Mouse (Mus musculus): Measurements from ENCODE around the gene Mmp10. TPM values are rescaled to one million over a fixed set of nuclear protein-coding genes. Genes with fewer than 3 reads are reported as not detected.

Gene Mmp10
- total and polyA plus RNA-seq, 3 experiments = not detected

GRCm38 (mm10) chr9:7470262-7470661, 31.9 kb upstream of the Mmp10 start:
- Histone ChIP-seq H3K9me3 (replicated peaks; ENCODE audit: insufficient read depth, low read length) (no peaks in the 10 kb centered on the region), H3K36me3 (ENCODE audit: control insufficient read depth in 1 of 2, insufficient read depth in 2 of 2, low read length in 2 of 2) (no peaks in the 10 kb centered on the region), H3K27me3 (ENCODE audit: control insufficient read depth in 1 of 2, insufficient read depth in 2 of 2, low read length in 2 of 2) (peaks cover 0 to 2% of the 10 kb centered on the region in 2 experiments; a peak in 1 of 4 replicates), H3K4me1 (ENCODE audit: control insufficient read depth in 1 of 2, insufficient read depth in 2 of 2, low read length in 2 of 2) (no peaks in the 10 kb centered on the region), H3K4me3 (ENCODE audit: control insufficient read depth in 1 of 2, insufficient read depth in 1 of 2, low read depth in 2 of 2, low read length in 2 of 2) (no peak overlapping the region), H3K27ac (ENCODE audit: control insufficient read depth, low read depth, low read length) (no peak overlapping the region), H3K79me2 (ENCODE audit: control insufficient read depth, insufficient read depth, low read length, poor library complexity) (no peaks in the 10 kb centered on the region), H3K9ac (ENCODE audit: control insufficient read depth, low read depth, low read length, poor library complexity, severe bottlenecking) (no peak overlapping the region)
- TF ChIP-seq USF2 (IDR thresholded peaks at IDR 0.05; ENCODE audit: borderline replicate concordance in 1 of 2, insufficient read depth in 1 of 2, low read depth in 1 of 2, low read length in 2 of 2) = no peak
- TF ChIP-seq CHD2 (IDR thresholded peaks at IDR 0.05; ENCODE audit: low read length) = no peak
- no peak for TF ChIP-seq GATA1 (IDR thresholded peaks at IDR 0.05; ENCODE audit: low read depth, low read length)
- TF ChIP-seq KAT2A (conservative IDR thresholded peaks at IDR 0.05; ENCODE audit: low read depth, low read length) = no peak
- no peak for TF ChIP-seq ZMIZ1 (IDR thresholded peaks at IDR 0.05; ENCODE audit: low read depth, low read length)
- no peak for TF ChIP-seq TAL1 (IDR thresholded peaks at IDR 0.05; ENCODE audit: low read length)
- no peak for TF ChIP-seq POLR2A (IDR thresholded peaks at IDR 0.05; ENCODE audit: control insufficient read depth in 1 of 2, insufficient read depth in 1 of 2, low read depth in 1 of 2, low read length in 2 of 2, poor library complexity in 1 of 2)
- TF ChIP-seq MXI1 (IDR thresholded peaks at IDR 0.05; ENCODE audit: low read depth, low read length) = no peak
- TF ChIP-seq TCF12 (IDR thresholded peaks at IDR 0.05; ENCODE audit: low read depth, low read length) = no peak
- no peak for TF ChIP-seq POLR2AphosphoS2 (IDR thresholded peaks at IDR 0.05; ENCODE audit: low read length)
- TF ChIP-seq SMC3 (IDR thresholded peaks at IDR 0.05; ENCODE audit: low read depth, low read length) = no peak
- TF ChIP-seq RCOR1 (IDR thresholded peaks at IDR 0.05; ENCODE audit: low read depth, low read length) = no peak
- TF ChIP-seq POLR2AphosphoS5 (IDR thresholded peaks at IDR 0.05; ENCODE audit: borderline replicate concordance, low read depth, low read length) = no peak
- no peak for TF ChIP-seq ETS1 (IDR thresholded peaks at IDR 0.05; ENCODE audit: low read depth, low read length)
- no peak for TF ChIP-seq MYB (IDR thresholded peaks at IDR 0.05; ENCODE audit: low read depth, low read length)
- no peak for TF ChIP-seq USF1 (IDR thresholded peaks at IDR 0.05; ENCODE audit: low read depth, low read length)
- DNase-seq (ENCODE audit: low read depth, low spot score) = no peak

GRCm38 (mm10) chr9:7483684-7484394, 18.3 kb upstream of the Mmp10 start:
- H3K27ac ChIP-seq (ENCODE audit: control insufficient read depth, low read depth, low read length) = no peak overlapping the region
- no peak overlapping the region for H3K4me3 ChIP-seq (ENCODE audit: control insufficient read depth in 1 of 2, insufficient read depth in 1 of 2, low read depth in 2 of 2, low read length in 2 of 2)
- H3K79me2 ChIP-seq (ENCODE audit: control insufficient read depth, insufficient read depth, low read length, poor library complexity) = no peaks in the 10 kb centered on the region
- no peaks in the 10 kb centered on the region for H3K4me1 ChIP-seq (ENCODE audit: control insufficient read depth in 1 of 2, insufficient read depth in 2 of 2, low read length in 2 of 2)
- H3K9me3 ChIP-seq (replicated peaks; ENCODE audit: insufficient read depth, low read length) = no peaks in the 10 kb centered on the region
- TF ChIP-seq MAZ (IDR thresholded peaks at IDR 0.05; ENCODE audit: low read depth, low read length) (no peak), NRF1 (IDR thresholded peaks at IDR 0.05; ENCODE audit: insufficient read depth, low read depth, low read length, poor library complexity, severe bottlenecking) (no peak), CHD1 (IDR thresholded peaks at IDR 0.05; ENCODE audit: low read depth, low read length) (no peak), NELFE (IDR thresholded peaks at IDR 0.05; ENCODE audit: low read depth, low read length) (no peak), EP300 (IDR thresholded peaks at IDR 0.05; ENCODE audit: low read depth in 1 of 2, low read length in 2 of 2) (no peak), USF2 (IDR thresholded peaks at IDR 0.05; ENCODE audit: borderline replicate concordance in 1 of 2, insufficient read depth in 1 of 2, low read depth in 1 of 2, low read length in 2 of 2) (no peak), BHLHE40 (IDR thresholded peaks at IDR 0.05; ENCODE audit: borderline replicate concordance, low read depth, low read length) (no peak), SMC3 (IDR thresholded peaks at IDR 0.05; ENCODE audit: low read depth, low read length) (no peak), ELF1 (IDR thresholded peaks at IDR 0.05; ENCODE audit: low read depth, low read length) (no peak), MYB (IDR thresholded peaks at IDR 0.05; ENCODE audit: low read depth, low read length) (no peak)
- no peaks in the 10 kb centered on the region for H3K27me3 ChIP-seq (ENCODE audit: control insufficient read depth in 1 of 2, insufficient read depth in 2 of 2, low read length in 2 of 2)
- H3K9ac ChIP-seq (ENCODE audit: control insufficient read depth, low read depth, low read length, poor library complexity, severe bottlenecking) = no peak overlapping the region
- no peak for DNase-seq (ENCODE audit: low read depth, low spot score)
- H3K36me3 ChIP-seq (ENCODE audit: control insufficient read depth in 1 of 2, insufficient read depth in 2 of 2, low read length in 2 of 2) = no peaks in the 10 kb centered on the region
